Mouse (Mus musculus) lung, adult 2 months (tissue): ENCODE data around the gene Arhgap29.

Experiments used
- CTCF ChIP-seq: fragments of 200-500 bp; IDR thresholded peaks from 2 replicates; pipeline ENCODE4 v1.5.1; 2011; ENCODE audit warnings: mild to moderate bottlenecking, low read length, control low read depth; ENCODE audit not compliant: insufficient read depth
- POLR2A ChIP-seq: fragments of 200-500 bp; IDR thresholded peaks from 2 replicates; pipeline ENCODE4 v1.6.1; 2011; ENCODE audit warnings: low read depth, mild to moderate bottlenecking, control low read depth, low read length, borderline replicate concordance; ENCODE audit errors: extremely low read depth

DNA sequence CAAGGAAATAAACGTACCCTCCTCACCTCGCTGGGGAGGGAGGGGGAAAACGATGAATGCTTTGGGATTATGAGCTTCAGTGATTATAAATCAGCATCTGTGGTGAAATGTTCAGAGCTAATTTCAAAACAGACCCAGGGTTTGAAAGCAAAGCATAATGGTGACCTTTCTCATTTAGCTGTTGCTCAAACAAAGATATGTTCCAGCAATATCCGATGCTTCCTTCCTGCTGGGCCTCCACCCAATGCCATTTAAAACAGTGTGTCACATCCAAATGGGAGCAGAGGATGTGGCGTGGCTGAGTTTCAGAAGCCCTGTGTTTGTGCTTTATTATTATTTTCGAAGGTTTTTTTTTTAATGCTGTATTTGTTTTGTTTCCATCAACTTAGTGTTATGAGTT, 37.1 kb upstream of the Arhgap29 start:
- TF ChIP-seq POLR2A (no peak), CTCF (no peak)
